Mouse (Mus musculus) WW6 (cell line): Measurements from ENCODE around the gene Psen2.

Source experiments
- DNase-seq: peaks from one replicate; pipeline ENCODE4 v3.0.0-alpha.2; 2013; ENCODE audit warnings: low read depth, low spot score

The Psen2 gene

DNA sequence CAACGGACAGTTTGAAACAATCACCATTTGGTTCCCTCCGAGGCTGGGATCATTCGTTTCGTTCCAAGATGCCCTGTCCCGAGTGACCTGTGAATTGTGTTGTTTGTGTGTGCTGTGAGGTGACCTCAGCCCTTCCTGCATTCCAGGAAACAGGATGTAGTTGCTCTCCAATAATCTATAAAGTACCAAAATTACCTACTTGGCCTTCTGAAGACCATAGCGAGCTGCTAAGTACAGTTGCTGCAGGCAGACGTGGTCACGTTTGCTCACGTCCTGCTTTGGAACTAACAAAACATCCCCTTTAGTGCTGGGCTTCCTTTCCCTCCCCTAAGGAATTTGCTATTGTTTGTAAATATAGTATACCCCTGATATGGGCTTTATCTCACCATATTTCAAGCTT, 14.3 kb upstream of the Psen2 start:
- DNase-seq: no peak

DNA sequence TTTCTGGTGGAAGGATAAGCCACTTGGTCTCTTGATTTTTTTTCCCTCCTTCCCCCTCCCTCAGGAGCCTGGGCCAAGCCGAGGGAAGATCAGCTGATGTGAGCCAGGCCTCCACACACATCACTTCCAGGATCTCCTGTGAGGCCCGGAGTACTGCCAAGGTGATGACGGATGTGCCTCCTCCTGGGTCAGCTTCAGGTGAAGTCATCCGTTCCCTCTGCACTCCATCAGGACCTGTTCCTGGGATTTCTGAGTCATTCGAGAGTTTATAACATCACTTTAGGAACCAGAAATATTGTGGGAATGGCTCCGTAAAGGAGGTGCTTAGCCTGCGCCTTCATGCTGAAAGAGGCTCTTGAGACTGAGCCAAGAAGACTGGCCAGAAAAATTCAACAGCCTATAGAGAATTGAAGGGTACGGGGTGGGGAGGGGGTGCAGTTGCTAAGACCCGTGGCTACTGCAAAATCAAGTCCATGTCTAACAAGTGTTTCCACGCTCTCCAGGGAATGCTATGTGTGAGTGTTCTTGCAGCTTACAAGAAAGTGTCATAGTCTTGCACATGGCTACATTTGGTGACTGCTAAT, 11.6 kb upstream of the Psen2 start:
- no peak for DNase-seq

DNA sequence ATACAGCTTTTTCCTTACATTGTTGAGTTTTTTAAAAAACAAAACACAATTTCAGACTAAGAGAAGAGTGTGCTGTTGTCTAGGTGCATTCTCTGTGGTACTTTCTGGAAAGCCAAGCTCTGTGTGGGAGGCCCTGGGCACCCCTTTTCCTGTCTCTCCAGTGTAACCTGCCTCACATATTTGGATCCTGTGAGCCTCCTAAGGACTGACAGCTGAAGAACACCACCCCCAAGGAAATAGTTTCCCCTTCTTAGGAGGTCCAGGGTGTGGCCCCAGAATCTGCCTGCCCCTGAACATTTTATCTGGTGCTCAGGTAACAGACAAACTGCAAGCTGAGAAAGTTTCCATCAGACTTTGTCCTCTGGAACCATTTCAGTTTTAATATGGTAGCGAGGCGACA, 5.8 kb upstream of the Psen2 start:
- no peak for DNase-seq

DNA sequence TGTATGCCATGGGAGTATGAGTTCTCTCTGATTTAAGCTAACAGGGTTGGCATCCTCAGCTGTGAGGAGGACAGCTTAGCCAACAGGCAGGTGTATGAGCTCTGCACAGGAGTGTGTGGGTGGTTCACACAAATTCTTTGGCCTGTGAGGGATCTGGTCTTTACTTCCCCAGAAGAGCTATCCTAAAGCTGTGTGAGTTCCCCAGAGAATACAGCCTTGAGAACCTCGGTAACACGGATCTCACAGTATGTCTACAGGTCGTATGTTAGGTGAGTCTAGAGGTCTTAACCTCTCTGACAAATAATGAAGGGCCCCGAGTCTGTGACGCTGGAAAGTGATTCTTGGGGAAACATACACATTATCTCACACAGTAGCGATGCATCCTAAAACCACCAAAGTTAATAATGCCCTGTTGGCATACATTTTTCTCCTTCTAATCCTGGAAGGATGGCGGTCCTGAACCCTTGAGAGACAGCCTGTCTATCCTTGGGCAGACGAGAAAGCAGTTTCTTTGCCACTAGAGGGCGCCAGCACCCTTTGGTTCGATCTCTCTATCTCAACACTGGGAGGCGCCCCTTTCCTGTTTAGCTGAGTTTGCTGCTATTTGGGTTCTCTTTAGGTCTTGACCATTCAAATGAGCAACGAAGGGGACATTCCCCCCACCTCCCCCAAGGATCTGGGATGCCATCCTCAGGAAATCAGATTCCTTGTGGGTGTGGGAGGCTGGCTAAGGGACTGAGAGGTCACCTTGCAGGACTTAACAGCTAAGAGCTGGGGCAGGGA, 5.2 kb upstream of the Psen2 start:
- DNase-seq: peak; percentile 59

DNA sequence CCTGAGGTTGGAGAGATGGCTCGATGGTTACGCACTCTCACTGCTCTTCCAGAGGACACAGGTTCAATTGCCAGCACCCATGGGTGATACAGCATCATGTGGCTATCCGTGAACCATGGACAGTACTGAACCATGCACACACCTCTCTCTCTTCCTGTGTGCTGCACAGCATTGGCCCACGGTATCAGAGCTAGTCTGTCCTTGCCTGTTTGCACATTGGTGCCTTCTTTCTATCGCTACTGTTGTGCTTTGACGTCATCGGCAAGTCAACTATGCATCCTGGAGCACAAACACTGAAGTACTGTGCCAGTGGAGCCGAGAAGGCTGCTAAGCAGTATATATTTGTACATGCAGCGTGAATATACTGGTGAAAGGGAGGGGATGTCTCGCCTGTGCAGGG, 3.9 kb upstream of the Psen2 start:
- no peak for DNase-seq

DNA sequence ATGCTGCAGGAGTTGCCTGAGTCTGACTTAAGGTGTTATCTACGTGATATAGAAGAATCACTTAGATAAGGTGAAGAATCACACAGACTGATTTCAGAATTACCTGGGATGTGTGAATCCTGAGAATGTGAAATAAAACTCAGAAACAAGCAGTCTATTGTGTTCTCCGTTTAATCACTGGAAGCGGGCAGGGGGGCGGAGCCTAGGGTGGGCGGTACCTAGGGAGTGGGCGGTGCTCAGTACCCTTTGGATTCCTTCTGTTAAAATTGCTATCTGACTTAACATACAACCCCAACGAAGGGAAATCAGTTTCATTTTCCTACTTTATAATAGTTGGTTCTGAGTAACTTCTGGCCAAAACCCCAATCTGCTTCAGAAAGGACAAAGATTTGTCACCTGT, 2.2 kb upstream of the Psen2 start:
- no peak for DNase-seq

DNA sequence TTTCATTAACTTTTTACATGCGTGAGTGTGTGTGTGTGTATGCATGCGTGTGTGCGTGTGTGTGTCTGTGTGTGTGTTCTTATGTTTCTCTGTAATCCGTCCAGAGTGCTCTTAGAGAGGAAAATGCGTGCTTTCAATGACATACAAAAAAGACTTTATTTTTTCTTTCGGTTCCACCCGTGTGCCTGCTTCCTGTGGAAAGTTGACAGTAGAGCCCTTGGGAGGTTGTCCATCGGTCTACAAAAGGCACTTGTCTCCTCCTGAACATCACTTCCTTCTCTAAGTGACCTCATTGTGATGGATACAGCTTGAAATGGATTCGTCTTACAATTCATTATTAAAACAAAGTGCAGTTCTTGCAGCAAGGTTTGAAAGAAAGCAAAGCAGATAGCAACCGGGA, 1.6 kb upstream of the Psen2 start:
- no peak for DNase-seq

DNA sequence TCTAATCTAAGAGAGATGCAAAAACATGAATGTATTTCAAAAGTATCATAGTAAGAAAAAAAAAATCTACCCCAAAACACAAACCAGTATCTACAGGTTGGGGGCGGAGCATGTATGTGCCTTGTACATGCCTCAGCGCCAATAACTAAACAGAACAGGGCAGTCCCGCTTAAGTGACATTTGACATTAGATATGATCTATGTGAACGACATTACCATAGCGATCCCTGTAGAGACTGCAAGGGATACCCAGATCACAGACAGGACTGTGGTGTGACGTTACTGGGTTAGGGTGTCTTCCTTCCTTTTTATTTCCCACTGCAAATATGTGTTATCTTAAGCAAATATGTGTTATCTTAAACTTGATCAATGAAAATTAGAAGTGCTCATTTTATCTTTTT, 1.2 kb upstream of the Psen2 start:
- no peak for DNase-seq

DNA sequence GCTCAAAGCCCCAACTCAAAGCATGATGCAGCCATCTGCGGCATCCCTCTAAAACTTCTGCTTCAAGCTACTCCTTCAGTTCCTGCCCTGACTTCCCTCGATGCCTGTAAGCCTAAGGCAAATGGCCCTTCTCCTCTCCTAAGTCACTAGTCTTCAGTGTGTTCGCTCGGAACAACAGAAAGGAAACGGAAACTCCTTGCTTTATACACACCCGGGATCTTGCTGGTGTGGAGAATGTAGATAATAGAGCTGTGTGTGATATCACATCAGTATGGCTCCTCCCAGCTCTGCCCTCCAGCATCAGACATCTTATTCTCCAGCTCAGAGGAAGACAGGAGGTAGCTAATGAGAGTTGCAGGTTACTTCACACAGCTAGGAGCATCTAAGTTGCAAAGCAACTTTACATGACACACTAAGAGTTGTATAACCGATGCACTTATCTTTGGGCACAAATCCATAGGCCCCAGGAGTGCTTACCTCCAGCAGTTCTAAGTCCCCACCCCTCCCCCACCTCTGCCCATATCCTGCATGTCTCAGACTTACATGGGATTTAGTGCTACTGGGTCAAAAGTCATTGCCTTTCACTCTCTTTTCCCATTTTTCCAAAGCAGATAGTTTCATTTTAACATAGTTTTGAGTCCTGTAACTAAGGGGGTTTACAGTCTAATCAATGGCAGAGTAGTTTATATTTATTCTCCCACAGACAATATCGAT, 1.2 kb downstream of the Psen2 start:
- no peak for DNase-seq

DNA sequence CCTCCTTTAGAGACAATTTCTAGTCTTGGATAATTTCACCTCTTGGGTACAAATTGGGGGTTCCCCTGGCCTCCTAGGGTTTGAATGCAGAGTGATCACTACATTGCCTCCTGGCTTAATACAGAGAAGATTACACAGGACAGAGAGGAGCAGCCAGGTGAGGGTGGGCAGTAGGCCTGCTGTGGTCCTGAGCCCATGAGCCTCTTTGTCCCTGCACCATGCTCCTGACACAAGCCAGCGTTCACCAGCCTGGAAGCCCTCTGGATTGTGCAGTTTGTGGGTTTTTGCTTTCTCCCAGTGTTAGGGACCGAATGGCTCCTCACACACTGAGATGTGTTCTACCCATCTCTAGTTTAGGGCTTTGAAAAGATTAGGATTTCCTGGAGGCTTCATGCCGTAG, 1.8 kb downstream of the Psen2 start:
- no peak for DNase-seq

DNA sequence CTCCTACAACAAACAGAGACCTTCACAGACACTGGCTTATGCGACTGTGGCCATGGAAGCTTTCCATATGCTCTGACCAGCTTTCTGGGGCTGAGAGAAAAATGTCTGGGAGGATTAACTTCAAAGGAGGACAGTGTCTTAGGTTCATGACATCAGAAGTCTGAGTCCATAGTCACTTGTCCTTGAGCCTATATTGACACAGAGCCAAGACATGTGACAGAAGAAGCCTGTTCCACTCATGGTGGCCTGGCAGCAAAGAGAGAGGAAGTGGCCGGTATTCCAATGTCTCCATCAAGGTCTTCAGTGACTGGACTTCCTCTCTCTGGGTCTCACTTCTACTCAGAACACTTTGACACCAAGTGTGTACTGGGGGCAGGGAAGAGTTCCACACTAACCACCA, 2.4 kb downstream of the Psen2 start:
- DNase-seq: no peak

DNA sequence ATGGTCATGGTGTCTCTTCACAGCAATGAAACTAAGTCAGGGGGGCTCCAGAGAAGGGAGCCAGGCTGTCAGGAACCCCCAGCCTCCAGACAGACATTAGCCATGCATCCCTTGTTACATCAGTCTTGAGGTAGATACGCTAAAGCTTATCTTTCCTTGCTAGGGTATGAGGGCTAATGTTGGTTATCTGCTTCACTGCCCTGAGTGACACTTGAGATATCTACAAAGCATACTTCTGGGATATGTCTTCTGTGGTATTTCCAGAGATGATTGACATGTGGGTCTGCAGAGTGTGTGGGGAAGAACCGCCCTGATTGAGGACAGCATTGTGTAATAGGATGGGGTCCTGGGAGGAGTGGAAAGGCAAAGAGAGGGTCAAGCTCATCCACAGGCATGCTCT, 3.5 kb downstream of the Psen2 start:
- no peak for DNase-seq

DNA sequence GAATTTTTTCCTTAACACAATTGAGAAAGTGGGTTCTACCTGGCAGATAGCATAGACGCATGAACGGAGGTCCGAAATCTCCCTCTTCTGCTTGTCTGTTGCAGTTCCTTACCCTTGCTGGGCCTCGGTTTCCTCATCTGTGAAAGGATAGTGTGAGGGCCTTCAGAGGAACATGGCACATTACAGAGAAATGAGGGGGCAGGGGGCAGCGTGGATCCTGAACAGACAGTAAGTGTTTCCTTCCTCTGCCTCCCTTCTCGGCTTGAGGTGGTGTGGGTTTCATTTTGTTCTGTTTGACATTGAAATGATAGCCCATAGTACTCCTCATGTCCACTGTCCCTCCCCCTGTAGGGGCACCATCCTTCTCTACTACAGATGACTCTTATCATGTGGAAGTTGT, 5.8 kb downstream of the Psen2 start:
- no peak for DNase-seq

DNA sequence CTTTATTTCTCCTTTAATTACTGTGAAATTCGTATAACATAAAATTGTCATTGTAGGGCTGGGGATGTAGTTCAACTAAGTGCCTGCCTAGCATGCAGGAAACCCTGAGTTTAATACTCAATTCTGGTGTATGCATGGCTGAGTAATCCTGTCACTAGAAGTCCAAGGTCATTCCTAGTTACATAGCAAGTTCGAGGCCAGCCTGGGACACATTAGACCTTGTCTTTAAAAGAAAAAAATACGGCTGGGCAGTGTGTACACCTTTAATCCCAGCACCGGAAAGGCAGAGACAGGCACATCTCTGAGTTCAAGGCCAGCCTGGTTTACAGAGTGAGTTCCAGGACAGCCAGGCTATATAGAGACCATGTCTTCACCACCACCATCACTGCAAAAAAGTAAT, 6.4 kb downstream of the Psen2 start:
- DNase-seq: no peak

DNA sequence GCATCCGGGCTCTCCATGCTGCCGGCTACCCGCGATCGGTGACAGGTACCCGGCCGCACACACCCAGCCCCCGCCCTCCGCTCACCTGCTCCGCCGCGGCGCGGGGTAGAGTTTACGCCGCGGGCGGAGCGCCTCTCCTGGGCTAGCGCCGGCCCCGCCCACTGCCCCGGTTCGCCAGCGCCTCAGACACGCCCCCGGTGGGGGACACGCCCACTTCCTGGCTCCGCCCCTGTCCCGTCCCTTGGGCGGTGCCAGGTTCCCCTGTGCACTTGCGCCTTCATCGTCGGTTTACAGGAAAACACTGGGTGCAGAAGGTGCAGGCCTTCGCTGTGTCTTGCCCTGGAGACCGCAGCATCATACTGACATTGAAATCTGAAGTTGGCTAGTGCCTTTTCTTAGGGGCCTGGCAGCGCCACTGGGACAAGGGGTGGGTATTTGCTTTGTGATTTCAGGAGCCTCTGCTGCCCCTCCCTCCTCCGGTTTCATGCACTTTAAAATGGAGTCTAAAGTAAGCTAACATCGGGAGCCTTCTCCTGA, 7.0 kb downstream of the Psen2 start:
- peak; percentile 83 for DNase-seq

DNA sequence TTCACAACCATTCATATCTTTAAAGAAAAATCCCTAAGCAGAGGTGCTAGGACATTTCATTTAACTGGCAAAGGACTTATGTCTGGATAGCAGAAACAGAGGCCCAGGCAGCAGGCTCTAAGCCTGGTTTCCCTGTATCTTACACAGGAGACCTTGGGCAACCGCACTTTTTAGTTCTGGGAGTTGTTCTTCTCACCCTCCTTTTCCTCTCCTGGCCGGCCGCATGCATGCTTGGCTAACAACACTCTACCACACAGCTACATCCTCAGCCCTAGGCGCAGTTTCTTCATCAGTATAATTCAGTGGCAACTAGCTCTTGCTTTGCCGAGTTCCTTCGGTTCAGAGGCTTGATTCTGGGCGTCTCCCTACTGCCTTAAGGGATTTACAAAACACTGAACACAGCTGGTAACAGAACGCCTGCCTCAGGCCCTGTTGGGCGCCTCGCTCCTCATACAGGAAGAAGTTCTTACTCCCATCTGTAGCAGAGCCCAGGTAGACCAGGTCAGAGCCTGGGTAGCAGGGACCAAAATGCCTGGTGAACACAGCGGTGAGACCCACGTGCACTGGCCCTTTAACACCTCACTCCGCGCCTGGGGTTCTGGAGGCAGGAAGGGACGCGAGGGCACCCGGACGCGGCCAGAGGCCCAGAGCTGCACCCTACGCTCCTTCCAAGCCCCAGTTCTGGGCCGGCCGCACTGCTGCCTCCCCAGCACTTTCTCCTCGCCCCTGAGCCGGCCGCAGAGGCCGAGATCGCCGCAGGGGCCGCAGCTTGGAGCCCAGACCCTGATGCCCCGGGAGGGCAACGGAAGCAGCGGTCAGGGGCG, 7.7 kb downstream of the Psen2 start:
- no peak for DNase-seq

DNA sequence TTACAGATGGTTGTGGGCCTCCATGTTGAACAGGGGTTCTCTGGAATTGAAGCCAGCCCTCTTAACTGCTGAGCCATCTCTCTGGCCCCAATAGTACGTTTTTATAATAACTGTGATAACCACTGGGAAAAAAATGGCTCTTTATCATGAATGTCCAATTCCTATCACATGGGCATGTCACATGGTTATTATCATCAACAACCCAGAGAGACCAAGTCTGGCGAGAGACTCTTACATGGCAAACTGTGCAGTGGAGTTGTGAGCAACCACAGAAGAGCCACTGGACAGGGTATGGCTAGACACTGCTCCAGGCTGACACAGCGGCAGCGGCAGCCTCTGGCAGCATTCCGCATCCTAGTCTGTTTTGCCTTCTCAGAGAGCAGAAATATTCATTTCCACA, 8.9 kb downstream of the Psen2 start:
- DNase-seq: no peak

DNA sequence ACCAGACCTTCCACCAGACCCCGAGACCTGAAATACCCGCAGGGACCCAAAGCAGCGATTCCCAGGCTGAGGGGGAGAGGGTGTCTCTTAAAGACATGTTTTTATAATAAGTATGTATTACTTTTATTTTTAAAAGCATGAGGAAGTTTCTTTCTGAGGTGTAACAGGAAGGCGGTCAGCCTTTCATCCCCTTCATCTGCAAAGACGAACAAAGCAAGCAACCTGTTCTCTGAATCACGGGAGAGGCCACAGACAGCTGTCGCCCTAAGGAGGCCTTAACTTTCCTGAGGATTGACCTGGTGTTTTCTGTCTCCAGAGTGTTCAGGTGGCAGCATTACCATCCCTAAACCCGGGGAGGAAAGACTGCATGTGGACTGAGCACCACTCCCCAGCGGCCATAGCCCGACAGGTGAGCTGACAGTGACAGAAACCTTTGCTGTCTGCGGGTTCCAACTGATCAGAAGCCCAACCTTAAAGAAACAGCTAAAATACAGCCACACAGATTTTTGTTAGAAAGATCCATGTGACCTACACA, 10.5 kb downstream of the Psen2 start:
- DNase-seq: no peak

DNA sequence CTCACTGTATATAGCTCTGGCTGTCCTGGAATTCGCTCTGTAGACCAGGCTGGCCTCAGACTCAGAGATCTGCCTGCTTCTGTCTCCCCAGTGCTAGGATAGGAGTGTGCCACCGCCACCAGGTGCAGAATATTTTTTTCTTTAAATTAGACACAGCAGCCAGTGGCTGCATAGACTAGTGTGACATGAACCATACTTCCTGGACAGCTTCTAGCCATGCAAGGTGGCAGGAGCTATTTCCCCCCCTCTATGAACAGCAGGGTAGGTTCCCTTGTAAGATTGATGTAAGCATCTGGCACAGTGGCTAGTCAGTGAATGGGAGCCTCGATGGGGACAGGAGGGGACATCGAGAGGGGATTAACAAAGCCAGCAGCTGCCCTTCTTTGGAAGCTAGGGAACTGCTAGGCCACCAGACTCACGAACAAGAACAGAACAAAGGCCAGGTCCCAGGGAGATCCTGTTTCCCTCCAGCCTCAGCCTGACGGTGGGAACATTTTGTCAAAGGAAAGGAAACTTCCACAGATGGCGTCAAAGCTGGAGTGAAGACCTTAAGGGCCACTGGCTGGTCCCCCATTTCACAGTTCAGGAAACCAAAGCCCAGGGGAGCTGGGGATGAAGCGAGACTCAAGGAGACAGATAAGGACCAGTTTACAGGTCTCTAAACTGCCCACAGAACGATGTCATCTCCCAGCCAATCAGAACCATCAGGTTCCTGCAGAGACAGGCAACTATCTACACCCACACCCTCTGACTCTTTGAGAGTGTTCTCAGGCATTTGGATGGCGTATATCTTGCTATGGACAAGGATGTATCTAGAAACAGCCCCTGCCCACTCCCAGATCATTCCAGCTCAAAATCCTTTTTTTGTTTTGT, 11.8 kb downstream of the Psen2 start:
- DNase-seq: no peak

DNA sequence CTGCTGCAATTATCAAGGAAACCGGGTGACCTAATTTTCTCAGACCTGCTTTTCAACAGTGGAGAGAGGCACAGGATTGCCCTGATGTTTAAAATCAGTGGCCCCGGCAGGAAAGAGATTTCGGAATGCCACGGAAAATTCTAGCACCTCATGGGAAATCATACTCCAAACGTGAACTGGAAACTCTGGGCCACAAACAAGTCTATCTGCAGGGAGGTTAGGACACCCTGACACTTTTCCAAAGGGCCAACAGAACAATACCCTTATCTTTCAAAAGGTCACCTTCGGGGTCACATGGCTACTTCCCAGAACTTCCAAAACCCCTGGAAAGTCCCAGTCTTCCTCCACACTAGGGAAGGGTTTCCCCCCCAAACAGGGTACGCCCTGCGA, 12.8 kb downstream of the Psen2 start:
- no peak for DNase-seq
